Mouse (Mus musculus): ENCODE measurements around the gene Idua. TPM values are rescaled to one million over a fixed set of nuclear protein-coding genes. Genes with fewer than 3 reads are reported as not detected.

The Idua gene
- polyA plus RNA-seq, 1 experiment from 2014 or later: 5.8 TPM

DNA sequence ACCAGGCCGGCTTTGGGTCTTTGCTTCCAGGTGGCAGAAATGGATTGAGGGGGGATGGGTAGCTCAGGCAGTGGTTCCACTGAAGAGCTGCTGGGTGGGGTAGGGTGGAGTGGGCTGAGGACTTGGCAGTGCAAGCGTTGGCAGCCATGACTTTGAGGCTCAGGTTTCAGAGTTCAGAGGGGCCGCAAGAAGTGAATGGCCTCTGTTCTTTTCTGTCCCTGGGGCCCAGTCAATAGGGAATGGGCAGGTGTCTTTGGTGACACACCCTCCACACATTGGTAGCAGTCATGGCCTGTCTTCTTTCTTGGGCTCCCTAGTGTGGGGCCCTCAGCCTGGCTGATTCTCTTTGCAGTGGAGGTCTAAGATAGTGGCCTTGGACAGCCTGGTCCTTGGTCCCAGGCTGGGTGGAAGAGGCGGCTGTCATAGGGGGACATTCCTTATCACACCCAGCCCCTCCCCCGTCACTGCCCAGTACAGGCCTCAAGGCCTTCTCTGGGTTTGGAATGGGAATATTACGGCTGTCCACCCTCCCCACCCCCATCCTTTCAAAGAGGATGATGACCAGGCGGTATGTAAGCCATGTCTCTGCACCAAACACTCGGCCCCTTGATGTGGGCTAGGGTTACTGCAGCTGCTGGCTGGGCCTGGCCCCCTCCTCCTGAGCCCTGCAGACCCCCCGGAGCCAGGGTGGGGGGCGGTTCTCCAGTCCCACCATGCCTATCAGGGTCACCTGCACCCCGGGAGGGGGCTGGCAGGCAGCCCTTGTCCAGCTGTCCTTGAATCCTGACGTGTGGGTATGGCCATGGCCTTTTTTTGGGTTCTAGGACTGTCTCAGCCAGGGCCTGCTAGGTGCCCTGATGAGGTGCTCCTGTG lies 43.9 kb downstream of the Idua start:
- H3K9ac ChIP-seq (ENCODE audit: low read depth, low read length): no peak overlapping the region
- H3K4me1 ChIP-seq (ENCODE audit: control insufficient read depth, low read depth, low read length): peaks cover 20% of the 10 kb centered on the region
- peaks cover 4% of the 10 kb centered on the region for H3K36me3 ChIP-seq (ENCODE audit: control insufficient read depth, insufficient read depth)
- no peaks in the 10 kb centered on the region for H3K27me3 ChIP-seq (ENCODE audit: control insufficient read depth, insufficient read depth, low read depth, low read length)
- H3K9me3 ChIP-seq (replicated peaks; ENCODE audit: control insufficient read depth, low read length): no peaks in the 10 kb centered on the region
- no peak overlapping the region for H3K4me3 ChIP-seq (ENCODE audit: low read depth, low read length)
- 70% methylated on average over 12 of the region's 12 CpGs for WGBS (ENCODE audit: insufficient replicate concordance)
- no peak overlapping the region for H3K27ac ChIP-seq (ENCODE audit: low read length)
- no peak for ATAC-seq (ENCODE audit: low read depth)
- H3K4me2 ChIP-seq (ENCODE audit: low read depth, low read length): no peak overlapping the region

DNA sequence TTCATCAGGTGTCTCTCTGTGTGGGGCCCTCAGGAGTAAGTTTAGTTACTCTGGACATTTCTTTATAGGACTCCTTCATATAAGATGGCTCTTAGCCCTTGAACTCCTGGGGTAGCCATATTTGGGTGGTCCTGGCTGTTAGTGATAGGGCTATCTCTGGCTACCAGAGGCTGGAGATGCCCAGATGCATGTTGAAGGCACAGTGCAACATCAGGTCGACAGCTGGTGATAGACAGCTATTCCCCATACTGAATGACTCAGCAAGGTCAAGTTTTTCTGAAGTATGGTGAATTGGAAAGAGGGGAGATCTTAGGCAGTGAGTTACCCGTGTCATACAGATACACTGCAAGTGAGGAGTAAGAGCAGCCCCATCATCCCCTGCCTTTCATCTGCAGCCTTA lies 47.6 kb downstream of the Idua start:
- Histone ChIP-seq H3K4me1 (ENCODE audit: control insufficient read depth, low read depth, low read length) (peaks cover 22% of the 10 kb centered on the region), H3K4me2 (ENCODE audit: low read depth, low read length) (0 out of 2 replicates have a peak overlapping the region, but pooled peaks have one; percentile 17)

DNA sequence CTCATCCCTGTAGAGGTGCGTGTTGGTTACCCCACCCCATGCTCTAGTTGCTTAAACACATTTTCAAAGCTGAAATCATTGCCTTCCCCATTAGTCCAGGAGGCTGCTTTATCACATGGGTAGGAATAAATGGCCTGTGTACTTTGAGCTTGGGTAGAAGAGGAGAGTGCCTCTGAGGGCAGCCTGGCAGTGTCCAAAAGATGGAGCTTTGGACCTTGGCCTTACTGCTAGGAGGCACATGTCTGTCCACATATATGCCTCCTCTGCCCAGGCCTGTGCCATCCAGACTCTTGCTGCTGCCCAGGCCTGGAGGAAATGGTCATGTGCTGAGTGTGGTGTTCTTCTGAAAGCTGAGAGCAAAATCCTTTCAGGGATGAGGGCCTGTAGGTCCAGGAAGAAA lies 48.3 kb downstream of the Idua start:
- WGBS (ENCODE audit: insufficient replicate concordance): 86% methylated on average over 1 of the region's 1 CpGs
- Histone ChIP-seq H3K4me2 (ENCODE audit: low read depth, low read length) (no peak overlapping the region), H3K4me1 (ENCODE audit: control insufficient read depth, low read depth, low read length) (peaks cover 22% of the 10 kb centered on the region), H3K36me3 (ENCODE audit: control insufficient read depth, insufficient read depth) (peaks cover 4% of the 10 kb centered on the region), H3K9me3 (replicated peaks; ENCODE audit: control insufficient read depth, low read length) (no peaks in the 10 kb centered on the region), H3K27me3 (ENCODE audit: control insufficient read depth, insufficient read depth, low read depth, low read length) (no peaks in the 10 kb centered on the region), H3K9ac (ENCODE audit: low read depth, low read length) (no peak overlapping the region), H3K4me3 (ENCODE audit: low read depth, low read length) (no peak overlapping the region), H3K27ac (ENCODE audit: low read length) (peak overlapping the region; percentile 34; the same call in 1 of the 2 replicates)
- ATAC-seq (ENCODE audit: low read depth): no peak

More for the DNA sequence above, 47.6 kb downstream of the Idua start:
- Histone ChIP-seq H3K27ac (ENCODE audit: low read length) (no peak overlapping the region), H3K9me3 (replicated peaks; ENCODE audit: control insufficient read depth, low read length) (no peaks in the 10 kb centered on the region), H3K4me3 (ENCODE audit: low read depth, low read length) (no peak overlapping the region), H3K9ac (ENCODE audit: low read depth, low read length) (no peak overlapping the region), H3K36me3 (ENCODE audit: control insufficient read depth, insufficient read depth) (peaks cover 4% of the 10 kb centered on the region), H3K27me3 (ENCODE audit: control insufficient read depth, insufficient read depth, low read depth, low read length) (no peaks in the 10 kb centered on the region)
- peak; percentile 72 for ATAC-seq (ENCODE audit: low read depth)
- WGBS (ENCODE audit: insufficient replicate concordance): 29% methylated on average over 2 of the region's 2 CpGs

DNA sequence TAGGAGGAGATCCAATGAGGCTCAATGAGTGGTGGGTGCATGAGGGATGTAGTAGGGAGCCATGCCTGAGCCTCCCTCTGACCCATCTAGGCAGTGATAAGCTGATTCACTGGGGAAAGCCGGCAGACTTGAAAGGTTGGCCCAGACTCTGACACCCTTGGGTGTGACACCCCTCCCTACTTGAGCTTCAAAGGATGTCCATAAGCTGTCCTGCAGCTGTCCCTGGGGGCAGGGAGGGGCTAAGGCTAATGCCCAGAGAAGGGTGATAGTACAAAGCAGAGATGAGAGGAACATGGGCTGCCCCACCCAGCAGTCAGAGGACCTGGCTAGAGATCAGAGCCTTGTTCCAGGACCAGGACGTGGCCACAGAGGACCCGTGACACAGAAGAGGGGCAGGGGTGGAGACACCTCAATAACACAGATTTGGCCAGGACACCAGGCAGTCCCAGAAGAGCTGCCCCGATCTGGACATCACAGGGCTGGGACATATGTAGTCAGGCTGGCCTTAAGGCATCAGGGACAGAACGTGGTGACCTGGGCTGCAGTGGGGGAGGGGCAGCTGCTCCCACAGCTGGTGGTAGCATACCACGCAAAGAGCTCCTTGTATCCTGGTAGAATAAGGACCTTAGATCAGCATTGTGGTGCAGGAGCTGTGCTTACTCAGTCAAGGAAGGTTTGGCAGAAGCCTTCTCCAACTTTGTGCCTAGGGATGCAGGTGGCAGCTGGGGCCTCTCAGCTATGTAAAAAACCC lies 49.0 kb downstream of the Idua start:
- Histone ChIP-seq H3K9me3 (replicated peaks; ENCODE audit: control insufficient read depth, low read length) (no peaks in the 10 kb centered on the region), H3K4me3 (ENCODE audit: low read depth, low read length) (no peak overlapping the region), H3K36me3 (ENCODE audit: control insufficient read depth, insufficient read depth) (peaks cover 4% of the 10 kb centered on the region), H3K27ac (ENCODE audit: low read length) (no peak overlapping the region), H3K9ac (ENCODE audit: low read depth, low read length) (no peak overlapping the region), H3K4me1 (ENCODE audit: control insufficient read depth, low read depth, low read length) (peaks cover 22% of the 10 kb centered on the region), H3K4me2 (ENCODE audit: low read depth, low read length) (no peak overlapping the region), H3K27me3 (ENCODE audit: control insufficient read depth, insufficient read depth, low read depth, low read length) (no peaks in the 10 kb centered on the region)
- peak; percentile 20; the same call in 1 of the 2 replicates for ATAC-seq (ENCODE audit: low read depth)
- WGBS (ENCODE audit: insufficient replicate concordance): 48% methylated on average over 6 of the region's 6 CpGs

DNA sequence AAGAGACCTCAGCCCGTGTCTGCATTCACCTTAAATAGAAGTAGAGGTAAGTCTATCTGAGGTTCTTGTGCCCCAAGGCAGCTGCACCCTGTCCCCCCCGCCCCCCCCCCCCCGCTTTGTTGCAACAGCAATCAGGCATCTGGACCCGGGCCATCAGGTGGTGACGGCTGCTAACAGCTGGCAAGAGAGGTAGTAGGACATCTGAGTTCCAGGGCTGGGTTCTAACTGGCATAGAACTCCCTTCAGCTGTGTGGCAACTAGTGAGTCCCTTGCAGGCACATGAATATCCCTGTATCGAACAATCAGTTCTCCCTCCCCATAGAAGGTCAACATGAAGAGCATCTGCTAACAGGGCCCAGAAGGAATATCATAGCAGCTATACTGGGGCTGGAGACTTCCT lies 51.8 kb downstream of the Idua start:
- H3K4me2 ChIP-seq (ENCODE audit: low read depth, low read length): no peak overlapping the region
- no peaks in the 10 kb centered on the region for H3K9me3 ChIP-seq (replicated peaks; ENCODE audit: control insufficient read depth, low read length)
- H3K27ac ChIP-seq (ENCODE audit: low read length): no peak overlapping the region
- no peaks in the 10 kb centered on the region for H3K27me3 ChIP-seq (ENCODE audit: control insufficient read depth, insufficient read depth, low read depth, low read length)
- 55% methylated on average over 6 of the region's 6 CpGs for WGBS (ENCODE audit: insufficient replicate concordance)
- H3K9ac ChIP-seq (ENCODE audit: low read depth, low read length): no peak overlapping the region
- ATAC-seq (ENCODE audit: low read depth): no peak
- peaks cover 22% of the 10 kb centered on the region for H3K4me1 ChIP-seq (ENCODE audit: control insufficient read depth, low read depth, low read length)
- H3K36me3 ChIP-seq (ENCODE audit: control insufficient read depth, insufficient read depth): no peaks in the 10 kb centered on the region
- no peak overlapping the region for H3K4me3 ChIP-seq (ENCODE audit: low read depth, low read length)

- Histone ChIP-seq H3K36me3 (ENCODE audit: control insufficient read depth, insufficient read depth) (no peaks in the 10 kb centered on the region), H3K4me2 (ENCODE audit: low read depth, low read length) (no peak overlapping the region), H3K27ac (ENCODE audit: low read length) (no peak overlapping the region), H3K4me3 (ENCODE audit: low read depth, low read length) (no peak overlapping the region), H3K9ac (ENCODE audit: low read depth, low read length) (no peak overlapping the region), H3K9me3 (replicated peaks; ENCODE audit: control insufficient read depth, low read length) (no peaks in the 10 kb centered on the region), H3K27me3 (ENCODE audit: control insufficient read depth, insufficient read depth, low read depth, low read length) (no peaks in the 10 kb centered on the region), H3K4me1 (ENCODE audit: control insufficient read depth, low read depth, low read length) (peaks cover 13% of the 10 kb centered on the region)
- WGBS (ENCODE audit: insufficient replicate concordance): 62% methylated on average over 2 of the region's 2 CpGs
- ATAC-seq (ENCODE audit: low read depth): no peak
These were observed 53.0 kb downstream of the Idua start for GRCm38 (mm10) chr5:108713096-108713495.

- Histone ChIP-seq H3K4me1 (ENCODE audit: control insufficient read depth, low read depth, low read length) (peaks cover 7% of the 10 kb centered on the region), H3K9ac (ENCODE audit: low read depth, low read length) (no peak overlapping the region), H3K4me3 (ENCODE audit: low read depth, low read length) (no peak overlapping the region), H3K4me2 (ENCODE audit: low read depth, low read length) (no peak overlapping the region), H3K27ac (ENCODE audit: low read length) (no peak overlapping the region), H3K27me3 (ENCODE audit: control insufficient read depth, insufficient read depth, low read depth, low read length) (no peaks in the 10 kb centered on the region), H3K9me3 (replicated peaks; ENCODE audit: control insufficient read depth, low read length) (no peaks in the 10 kb centered on the region), H3K36me3 (ENCODE audit: control insufficient read depth, insufficient read depth) (no peaks in the 10 kb centered on the region)
- ATAC-seq (ENCODE audit: low read depth): no peak
These were observed 53.6 kb downstream of the Idua start for GRCm38 (mm10) chr5:108713691-108714090.

- Histone ChIP-seq H3K4me1 (ENCODE audit: control insufficient read depth, low read depth, low read length) (peaks cover 2% of the 10 kb centered on the region), H3K36me3 (ENCODE audit: control insufficient read depth, insufficient read depth) (no peaks in the 10 kb centered on the region), H3K4me2 (ENCODE audit: low read depth, low read length) (no peak overlapping the region), H3K4me3 (ENCODE audit: low read depth, low read length) (no peak overlapping the region), H3K27ac (ENCODE audit: low read length) (no peak overlapping the region), H3K9ac (ENCODE audit: low read depth, low read length) (no peak overlapping the region), H3K9me3 (replicated peaks; ENCODE audit: control insufficient read depth, low read length) (no peaks in the 10 kb centered on the region), H3K27me3 (ENCODE audit: control insufficient read depth, insufficient read depth, low read depth, low read length) (no peaks in the 10 kb centered on the region)
- no peak for ATAC-seq (ENCODE audit: low read depth)
- WGBS (ENCODE audit: insufficient replicate concordance): 48% methylated on average over 6 of the region's 6 CpGs
These were observed 54.0 kb downstream of the Idua start for GRCm38 (mm10) chr5:108714149-108714548.

GRCm38 (mm10) chr5:108715974-108716373 lies 55.8 kb downstream of the Idua start:
- no peak overlapping the region for H3K4me2 ChIP-seq (ENCODE audit: low read depth, low read length)

More at GRCm38 (mm10) chr5:108715974-108716373, 55.8 kb downstream of the Idua start:
- Histone ChIP-seq H3K9me3 (replicated peaks; ENCODE audit: control insufficient read depth, low read length) (no peaks in the 10 kb centered on the region), H3K4me1 (ENCODE audit: control insufficient read depth, low read depth, low read length) (no peaks in the 10 kb centered on the region), H3K27ac (ENCODE audit: low read length) (no peak overlapping the region), H3K36me3 (ENCODE audit: control insufficient read depth, insufficient read depth) (no peaks in the 10 kb centered on the region), H3K9ac (ENCODE audit: low read depth, low read length) (no peak overlapping the region), H3K27me3 (ENCODE audit: control insufficient read depth, insufficient read depth, low read depth, low read length) (no peaks in the 10 kb centered on the region), H3K4me3 (ENCODE audit: low read depth, low read length) (no peak overlapping the region)
- ATAC-seq (ENCODE audit: low read depth): no peak
- 59% methylated on average over 1 of the region's 1 CpGs for WGBS (ENCODE audit: insufficient replicate concordance)
